Mouse (Mus musculus) heart, postnatal 0 days (tissue): ENCODE data around the gene Snx30. TPM values are rescaled to one million over a fixed set of nuclear protein-coding genes. Genes with fewer than 3 reads are reported as not detected.

Experiments used
- ATAC-seq: fragments of 200-750 bp; cut with Nextera tagmentation; 2 replicates; pipeline ENCODE4 v1.8.0; 2017; ENCODE audit warnings: low read depth, moderate number of reproducible peaks, moderate library complexity; ENCODE audit not compliant: insufficient read depth
- DNase-seq: peaks from one replicate; pipeline ENCODE4 v3.0.0-alpha.2; 2016; ENCODE audit warnings: low spot score
- H3K27ac ChIP-seq: fragments of 300-500 bp; sonication (generic); 2 replicates; pipeline ENCODE4 v1.5.1; 2014; ENCODE audit warnings: low read depth, mild to moderate bottlenecking
- H3K27me3 ChIP-seq: fragments of 300-500 bp; sonication (generic); 2 replicates; pipeline ENCODE4 v1.6.1; 2014; ENCODE audit warnings: low read length, mixed read lengths; ENCODE audit not compliant: control insufficient read depth, insufficient read depth
- H3K36me3 ChIP-seq: fragments of 300-500 bp; sonication (generic); replicated peaks from 2 replicates; pipeline ENCODE4 v1.6.1; 2014; ENCODE audit warnings: low read length, mixed read lengths; ENCODE audit not compliant: control insufficient read depth, insufficient read depth
- H3K4me1 ChIP-seq: fragments of 300-500 bp; sonication (generic); 2 replicates; pipeline ENCODE4 v1.6.1; 2014; ENCODE audit warnings: antibody characterized with exemption; ENCODE audit not compliant: control insufficient read depth, insufficient read depth
- H3K4me2 ChIP-seq: fragments of 300-500 bp; sonication (generic); 2 replicates; pipeline ENCODE4 v1.6.1; 2014; ENCODE audit warnings: low read depth, mild to moderate bottlenecking, low read length, moderate library complexity
- H3K4me3 ChIP-seq: fragments of 300-500 bp; sonication (generic); 2 replicates; pipeline ENCODE4 v1.5.1; 2014; ENCODE audit warnings: low read depth, low read length
- H3K9ac ChIP-seq: fragments of 300-500 bp; sonication (generic); replicated peaks from 2 replicates; pipeline ENCODE4 v1.6.1; 2014; ENCODE audit warnings: low read depth, low read length, mixed read lengths
- H3K9me3 ChIP-seq: fragments of 300-500 bp; sonication (generic); replicated peaks from 2 replicates; pipeline ENCODE4 v1.6.1; 2016; ENCODE audit warnings: low read length; ENCODE audit not compliant: control insufficient read depth
- CTCF ChIP-seq: IDR thresholded peaks from 2 replicates; pipeline ENCODE4 v1.5.1; 2016; ENCODE audit warnings: antibody characterized with exemption, control low read depth, low read depth
- EP300 ChIP-seq: IDR thresholded peaks from 2 replicates; pipeline ENCODE4 v1.6.1; 2016; ENCODE audit warnings: antibody characterized with exemption, low read depth
- WGBS: fragments of 180-500 bp; shearing (Covaris S2); extraction: QIAGEN DNeasy Blood & Tissue Kit; methylation state at CpG from one replicate; pipeline ENCODE4 v1.1.7; 2014; 5-methylcytosine and 5-hydroxymethylcytosine counted together
- polyA plus RNA-seq: library from polyadenylated mRNA; unstranded; fragments of >200 nt; fragmentation: Nextera tagmentation; extraction: Ambion mirVana; gene quantifications from 2 replicates; pipeline ENCODE4 v1.2.1, GENCODE M21; 2015
- total RNA-seq: library from RNA; depleted of rRNA; stranded (reverse); fragments of >200 nt; gene quantifications from 2 replicates; pipeline ENCODE4 v1.2.3, GENCODE M21; 2014; ENCODE audit warnings: low replicate concordance

Gene Snx30
- total and polyA plus RNA-seq, 2 experiments from 2014 or later: 2.9 to 4.5 TPM

DNA sequence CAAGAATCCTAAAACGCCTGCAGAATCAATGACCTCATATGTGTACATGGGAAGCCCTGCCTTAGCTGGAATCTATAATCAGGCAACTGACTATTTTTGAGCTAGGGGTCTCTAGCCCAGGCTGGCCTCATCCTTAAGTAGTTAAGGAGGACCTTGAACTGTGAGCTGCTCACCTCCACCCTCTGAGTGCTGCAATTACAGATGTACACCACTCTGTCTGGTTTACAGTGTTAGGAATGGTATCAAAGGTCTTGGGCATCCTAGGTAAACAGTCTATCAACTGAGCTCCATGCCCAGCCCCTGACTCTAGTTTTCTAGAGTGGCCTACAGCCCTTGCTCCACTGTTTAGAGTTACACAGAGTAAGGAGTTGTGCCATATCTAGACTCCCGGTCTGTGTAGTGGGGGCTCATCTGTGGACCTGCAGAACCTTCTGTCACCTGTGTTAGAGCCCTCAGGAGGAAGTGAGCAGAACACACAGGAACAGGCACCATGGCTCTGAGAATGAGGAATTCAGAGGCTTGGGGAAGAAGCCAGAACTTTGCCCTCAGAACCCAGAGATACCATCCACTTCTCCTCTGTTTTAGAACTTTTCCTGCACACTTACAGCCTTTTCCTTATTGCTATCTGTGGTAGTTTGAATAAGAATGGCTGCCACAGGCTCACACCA is 9.7 kb upstream of the Snx30 start:
- no peaks in the 10 kb centered on the region for H3K27me3 ChIP-seq
- H3K9ac ChIP-seq: no peak overlapping the region
- H3K4me3 ChIP-seq: no peak overlapping the region
- TF ChIP-seq CTCF: no peak
- no peak for TF ChIP-seq EP300
- ATAC-seq: no peak
- no peaks in the 10 kb centered on the region for H3K9me3 ChIP-seq
- H3K36me3 ChIP-seq: no peaks in the 10 kb centered on the region
- no peak for DNase-seq
- 56% methylated on average over 2 of the region's 2 CpGs for WGBS
- no peak overlapping the region for H3K27ac ChIP-seq
- H3K4me2 ChIP-seq: no peak overlapping the region
- H3K4me1 ChIP-seq: no peaks in the 10 kb centered on the region

GRCm38 (mm10) chr4:59800181-59800580 is 5.5 kb upstream of the Snx30 start:
- Histone ChIP-seq H3K9me3 (no peaks in the 10 kb centered on the region), H3K36me3 (no peaks in the 10 kb centered on the region), H3K4me3 (no peak overlapping the region), H3K27ac (no peak overlapping the region), H3K9ac (no peak overlapping the region), H3K4me1 (no peaks in the 10 kb centered on the region; the same call in 1 of the 2 replicates), H3K27me3 (no peaks in the 10 kb centered on the region), H3K4me2 (no peak overlapping the region)
- 73% methylated on average over 5 of the region's 5 CpGs for WGBS
- TF ChIP-seq EP300 (no peak), CTCF (no peak)
- no peak for ATAC-seq
- no peak for DNase-seq

- TF ChIP-seq CTCF: no peak
- Histone ChIP-seq H3K27ac (no peak within 1 kb of the TSS), H3K27me3 (no peaks in the 10 kb centered on the region), H3K4me1 (no peaks in the 10 kb centered on the region; the same call in 1 of the 2 replicates), H3K9me3 (no peaks in the 10 kb centered on the region), H3K9ac (no peak within 1 kb of the TSS), H3K4me3 (no peak within 1 kb of the TSS), H3K4me2 (no peak within 1 kb of the TSS), H3K36me3 (no peaks in the 10 kb centered on the region)
- DNase-seq (no peak), ATAC-seq (no peak)
These were observed 4.2 kb upstream of the Snx30 start, which contains the start of gene Inip for GRCm38 (mm10) chr4:59801489-59801888. TSS of gene Inip (minus strand) at chr4:59801589.

GRCm38 (mm10) chr4:59802107-59802506 is 3.5 kb upstream of the Snx30 start:
- WGBS: 68% methylated on average over 6 of the region's 6 CpGs
- Histone ChIP-seq H3K27me3 (no peaks in the 10 kb centered on the region), H3K4me3 (no peak overlapping the region), H3K9ac (no peak overlapping the region), H3K27ac (no peak overlapping the region), H3K4me2 (no peak overlapping the region), H3K4me1 (peaks cover 4% of the 10 kb centered on the region), H3K9me3 (no peaks in the 10 kb centered on the region), H3K36me3 (no peaks in the 10 kb centered on the region)
- ATAC-seq (no peak), DNase-seq (no peak)
- TF ChIP-seq CTCF: no peak

GRCm38 (mm10) chr4:59802792-59803191 is 2.8 kb upstream of the Snx30 start:
- ATAC-seq (no peak), DNase-seq (no peak)
- TF ChIP-seq EP300 (no peak), CTCF (no peak)
- Histone ChIP-seq H3K9ac (no peak overlapping the region), H3K4me3 (no peak overlapping the region), H3K36me3 (no peaks in the 10 kb centered on the region), H3K27ac (no peak overlapping the region), H3K9me3 (no peaks in the 10 kb centered on the region), H3K27me3 (no peaks in the 10 kb centered on the region), H3K4me1 (peaks cover 11% of the 10 kb centered on the region), H3K4me2 (no peak overlapping the region)
- 35% methylated on average over 4 of the region's 4 CpGs for WGBS

GRCm38 (mm10) chr4:59803358-59803757 is 2.3 kb upstream of the Snx30 start:
- WGBS: 72% methylated on average over 5 of the region's 5 CpGs
- H3K4me3 ChIP-seq: no peak overlapping the region
- no peak overlapping the region for H3K4me2 ChIP-seq
- H3K4me1 ChIP-seq: peaks cover 12% of the 10 kb centered on the region
- no peak for TF ChIP-seq CTCF
- TF ChIP-seq EP300: no peak
- ATAC-seq: no peak
- no peak overlapping the region for H3K27ac ChIP-seq
- H3K36me3 ChIP-seq: no peaks in the 10 kb centered on the region
- no peak overlapping the region for H3K9ac ChIP-seq
- no peaks in the 10 kb centered on the region for H3K27me3 ChIP-seq
- no peaks in the 10 kb centered on the region for H3K9me3 ChIP-seq
- no peak for DNase-seq
